Mouse (Mus musculus) CD4-positive, CD25-positive, alpha-beta regulatory T cell, adult 2 months (primary cell): ENCODE data around the gene Il1r2.

Experiments used
- DNase-seq: peaks from one replicate; pipeline ENCODE4 v3.0.0-alpha.2; 2012; ENCODE audit warnings: low read depth, low spot score

The Il1r2 gene

DNA sequence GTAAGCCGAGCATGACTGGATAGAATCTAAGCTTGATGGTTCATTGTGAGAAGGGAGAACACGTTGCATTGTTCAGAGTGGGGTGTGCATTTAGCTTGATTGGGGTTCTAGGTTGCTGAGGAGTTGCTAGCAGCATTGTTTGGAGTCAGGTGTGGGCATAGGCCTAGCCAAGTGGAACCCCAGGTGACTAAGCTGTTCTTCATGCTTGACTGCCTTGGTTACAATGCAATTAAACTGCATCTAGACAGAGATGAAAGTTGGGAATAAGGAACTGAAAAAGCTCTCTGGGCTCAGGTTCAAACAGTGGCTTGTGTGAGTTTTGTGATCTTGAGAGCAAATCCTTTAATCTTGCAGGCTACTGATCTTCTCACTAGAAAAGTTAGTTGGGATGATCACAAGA is 55.4 kb downstream of the Il1r2 start:
- no peak for DNase-seq

GRCm38 (mm10) chr1:40131631-40132030 is 57.8 kb downstream of the Il1r2 start:
- DNase-seq = no peak

GRCm38 (mm10) chr1:40132721-40133120 is 58.8 kb downstream of the Il1r2 start:
- DNase-seq = no peak

GRCm38 (mm10) chr1:40133567-40133966 is 59.7 kb downstream of the Il1r2 start:
- DNase-seq = no peak

- no peak for DNase-seq
These were observed 66.1 kb downstream of the Il1r2 start for GRCm38 (mm10) chr1:40139798-40140532.

DNA sequence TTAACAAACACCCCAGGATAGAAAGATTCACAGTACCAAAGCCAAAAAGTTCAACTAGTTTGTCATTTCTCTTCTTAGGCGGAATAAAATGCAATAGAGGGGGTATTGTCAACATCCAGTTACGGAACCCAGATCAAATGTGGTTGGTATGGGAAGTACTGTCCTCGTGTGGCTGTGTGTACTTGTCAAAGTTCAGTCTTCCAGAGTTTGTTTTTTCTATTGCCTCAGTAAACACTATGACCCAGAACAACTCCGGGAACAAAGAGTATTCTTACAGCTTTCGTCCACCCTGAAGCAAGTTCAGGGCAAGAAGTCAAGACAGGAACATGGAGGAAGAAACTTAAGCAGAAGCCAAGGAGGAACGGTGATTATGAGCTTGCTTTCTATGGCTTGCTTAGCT is 82.2 kb downstream of the Il1r2 start:
- DNase-seq = no peak

DNA sequence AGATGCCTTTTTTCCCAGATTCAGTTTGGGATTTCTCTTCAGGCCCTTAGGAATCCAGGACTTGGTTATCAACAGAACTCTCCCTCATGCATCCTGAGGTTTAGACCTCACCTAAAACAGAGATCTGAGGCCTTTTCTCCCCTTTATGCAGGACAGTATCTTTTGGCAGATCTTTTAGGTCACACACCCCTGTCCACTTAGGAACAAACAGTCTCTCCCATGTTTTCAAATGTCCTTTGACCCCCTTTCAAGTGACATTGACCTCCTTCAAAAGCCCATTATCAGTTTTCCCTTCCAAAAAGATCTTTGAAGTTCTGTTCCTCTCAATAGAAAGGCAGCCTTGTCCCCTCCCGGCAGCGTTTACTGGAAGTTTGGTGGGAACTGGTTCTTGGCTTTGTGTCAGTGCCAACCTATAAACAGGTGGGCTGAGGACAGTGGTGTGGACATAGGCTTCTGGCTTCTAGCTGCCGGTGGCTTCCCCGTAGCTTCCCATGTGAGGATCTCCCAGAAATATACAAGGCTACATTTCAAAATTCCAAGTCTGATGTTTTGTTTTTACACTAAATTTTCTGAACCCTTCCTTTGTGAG is 89.5 kb downstream of the Il1r2 start:
- DNase-seq = no peak

- DNase-seq = no peak
These were observed 90.5 kb downstream of the Il1r2 start for GRCm38 (mm10) chr1:40164331-40164730.

DNA sequence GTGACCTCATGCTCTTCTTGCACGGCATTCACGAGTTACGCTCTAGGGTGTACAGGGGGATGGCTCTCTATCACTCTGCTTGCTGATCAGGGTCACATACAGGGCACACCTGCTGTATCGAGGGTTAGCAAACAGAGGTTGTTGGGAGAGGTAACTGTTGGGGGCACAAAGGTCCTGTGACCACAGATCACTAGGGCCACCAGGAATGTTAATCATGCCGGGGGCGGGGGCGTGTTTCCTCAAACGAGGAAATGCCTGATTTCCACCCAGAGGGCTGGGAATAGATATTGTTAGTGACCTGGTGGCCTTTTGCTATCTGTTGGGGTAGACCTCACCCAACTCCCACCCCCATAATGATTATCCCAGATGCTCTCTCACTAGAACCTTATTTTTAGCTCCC is 93.7 kb downstream of the Il1r2 start:
- no peak for DNase-seq

DNA sequence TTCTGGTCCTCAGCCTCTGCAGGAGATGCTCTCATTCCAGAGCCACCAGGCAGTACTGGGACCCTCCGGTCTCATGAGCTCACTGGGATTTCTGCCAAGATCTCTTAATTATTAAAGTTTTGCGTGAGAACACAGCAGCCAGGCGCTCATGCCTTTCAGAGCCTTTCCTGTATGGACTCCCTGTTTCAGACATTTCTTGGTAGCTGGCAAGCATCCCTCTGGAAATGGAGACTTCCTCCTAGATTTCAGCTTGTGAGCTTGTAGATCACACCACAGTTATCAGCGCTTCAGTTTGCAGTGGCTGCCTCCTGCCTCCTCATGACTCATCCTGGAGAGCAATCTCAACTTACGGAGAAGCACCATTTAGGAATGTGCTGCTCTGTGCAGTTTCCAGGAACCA is 98.0 kb downstream of the Il1r2 start:
- DNase-seq = no peak

- DNase-seq = no peak
These were observed 100.3 kb downstream of the Il1r2 start for GRCm38 (mm10) chr1:40174146-40174545.
